Mouse (Mus musculus) forebrain, embryonic 10.5 days (tissue): Measurements from ENCODE around the gene Plcd1. TPM values are rescaled to one million over a fixed set of nuclear protein-coding genes. Genes with fewer than 3 reads are reported as not detected.

Experiments used
- DNase-seq: peaks from one replicate; pipeline ENCODE4 v3.0.0-alpha.2; 2017; ENCODE audit warnings: low spot score; ENCODE audit errors: extremely low spot score
- H3K27ac ChIP-seq: fragments of 300-500 bp; sonication (generic); 2 replicates; pipeline ENCODE4 v1.5.1; 2016; ENCODE audit warnings: mild to moderate bottlenecking
- H3K27me3 ChIP-seq: fragments of 300-500 bp; sonication (generic); 2 replicates; pipeline ENCODE4 v1.6.1; 2016; ENCODE audit warnings: mild to moderate bottlenecking; ENCODE audit not compliant: poor library complexity, severe bottlenecking
- H3K36me3 ChIP-seq: fragments of 300-500 bp; sonication (generic); replicated peaks from 2 replicates; pipeline ENCODE4 v1.6.1; 2016; ENCODE audit warnings: mild to moderate bottlenecking, moderate library complexity
- H3K4me1 ChIP-seq: fragments of 300-500 bp; sonication (generic); 2 replicates; pipeline ENCODE4 v1.6.1; 2016
- H3K4me3 ChIP-seq: fragments of 300-500 bp; sonication (generic); 2 replicates; pipeline ENCODE4 v1.5.1; 2016; ENCODE audit warnings: mild to moderate bottlenecking, moderate library complexity
- H3K9me3 ChIP-seq: fragments of 300-500 bp; sonication (generic); 2 replicates; pipeline ENCODE4 v1.6.1; 2016; ENCODE audit warnings: mild to moderate bottlenecking, moderate library complexity
- WGBS: fragments of 180-500 bp; shearing (Covaris S2); methylation state at CpG from one replicate; pipeline ENCODE4 v1.1.7; 2016; 5-methylcytosine and 5-hydroxymethylcytosine counted together
- polyA plus RNA-seq: library from polyadenylated mRNA; unstranded; fragments of >200 nt; fragmentation: Nextera tagmentation; extraction: Ambion mirVana; gene quantifications from 2 replicates; pipeline ENCODE4 v1.2.1, GENCODE M21; 2016

Gene Plcd1
- polyA plus RNA-seq, 1 experiment from 2014 or later = 13.7 TPM

DNA sequence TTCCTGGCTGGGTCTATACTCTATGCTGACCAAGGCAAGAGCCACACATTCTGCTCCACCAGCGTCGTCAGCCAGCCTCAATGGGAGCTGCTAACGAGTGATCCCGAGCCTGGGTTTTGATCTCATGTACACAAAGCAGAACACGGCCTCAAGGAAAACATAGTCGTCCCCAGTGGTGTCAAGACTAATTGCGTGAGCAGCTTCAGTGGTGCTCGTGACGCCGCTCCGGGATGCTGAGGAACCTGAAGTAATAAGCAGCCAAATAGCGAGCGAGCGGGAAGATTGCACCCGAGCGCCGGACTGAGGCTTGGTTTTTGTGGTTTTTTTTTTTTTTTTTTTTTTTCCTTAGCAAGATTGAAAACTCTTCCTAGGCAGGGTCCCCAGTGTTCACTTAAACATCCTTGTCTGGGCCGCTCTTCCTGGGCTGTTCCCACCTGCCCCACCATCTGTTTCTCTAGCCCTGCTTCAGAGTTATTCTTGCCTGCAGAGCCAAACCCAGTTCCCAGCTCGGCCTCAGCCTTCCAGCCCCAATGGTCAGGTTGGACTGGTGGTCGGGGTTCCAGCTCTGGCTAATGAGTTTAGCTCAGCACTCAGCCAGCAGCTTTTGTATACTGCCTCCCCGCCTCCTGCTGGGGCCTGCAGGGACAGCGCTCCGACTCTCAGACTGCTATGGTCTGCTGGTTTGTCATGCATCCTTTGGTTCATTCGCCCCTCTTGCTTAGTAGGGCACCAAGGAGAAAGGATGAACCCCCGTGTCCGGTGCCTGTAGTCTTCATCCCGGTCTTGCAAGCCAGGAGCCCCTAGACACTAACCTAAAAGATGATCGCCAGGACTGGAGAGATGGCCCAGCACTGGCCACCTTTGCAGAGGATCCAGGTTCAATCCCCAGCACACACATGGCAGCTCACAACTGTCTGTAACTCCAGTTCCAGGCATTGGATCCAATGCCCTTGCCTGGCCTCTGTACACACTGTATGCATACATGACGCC is 58.3 kb downstream of the Plcd1 start:
- Histone ChIP-seq H3K27me3 (no peaks in the 10 kb centered on the region), H3K9me3 (no peaks in the 10 kb centered on the region), H3K36me3 (peaks cover 32% of the 10 kb centered on the region), H3K4me3 (no peak overlapping the region), H3K27ac (peak overlapping the region; percentile 74; the same call in 1 of the 2 replicates), H3K4me1 (peaks cover 49% of the 10 kb centered on the region)
- DNase-seq = no peak
- 67% methylated on average over 29 of the region's 29 CpGs for WGBS

DNA sequence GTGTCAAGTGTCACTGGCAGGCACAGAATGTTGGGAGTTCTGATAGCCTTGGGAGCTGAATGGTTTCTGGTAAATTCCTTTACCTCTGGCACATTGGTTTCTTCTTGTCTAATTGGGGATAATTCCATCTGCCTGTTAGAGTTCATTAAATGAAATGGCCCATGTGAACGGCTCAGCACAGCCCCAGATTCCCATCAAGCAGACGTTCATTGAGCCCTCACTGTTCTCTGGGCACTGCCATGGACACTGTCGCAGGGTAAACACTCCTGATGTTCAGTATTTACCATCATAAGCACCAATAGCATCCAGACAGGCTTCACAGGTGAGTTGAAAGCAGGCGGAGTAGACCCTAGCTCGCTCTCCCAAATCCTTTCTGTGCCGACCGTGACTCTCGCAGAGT is 59.2 kb downstream of the Plcd1 start:
- Histone ChIP-seq H3K27ac (peak overlapping the region; percentile 74; the same call in 1 of the 2 replicates), H3K27me3 (no peaks in the 10 kb centered on the region), H3K36me3 (peaks cover 28% of the 10 kb centered on the region), H3K9me3 (no peaks in the 10 kb centered on the region), H3K4me3 (no peak overlapping the region), H3K4me1 (peaks cover 49% of the 10 kb centered on the region)
- no peak for DNase-seq
- WGBS = 77% methylated on average over 8 of the region's 8 CpGs

DNA sequence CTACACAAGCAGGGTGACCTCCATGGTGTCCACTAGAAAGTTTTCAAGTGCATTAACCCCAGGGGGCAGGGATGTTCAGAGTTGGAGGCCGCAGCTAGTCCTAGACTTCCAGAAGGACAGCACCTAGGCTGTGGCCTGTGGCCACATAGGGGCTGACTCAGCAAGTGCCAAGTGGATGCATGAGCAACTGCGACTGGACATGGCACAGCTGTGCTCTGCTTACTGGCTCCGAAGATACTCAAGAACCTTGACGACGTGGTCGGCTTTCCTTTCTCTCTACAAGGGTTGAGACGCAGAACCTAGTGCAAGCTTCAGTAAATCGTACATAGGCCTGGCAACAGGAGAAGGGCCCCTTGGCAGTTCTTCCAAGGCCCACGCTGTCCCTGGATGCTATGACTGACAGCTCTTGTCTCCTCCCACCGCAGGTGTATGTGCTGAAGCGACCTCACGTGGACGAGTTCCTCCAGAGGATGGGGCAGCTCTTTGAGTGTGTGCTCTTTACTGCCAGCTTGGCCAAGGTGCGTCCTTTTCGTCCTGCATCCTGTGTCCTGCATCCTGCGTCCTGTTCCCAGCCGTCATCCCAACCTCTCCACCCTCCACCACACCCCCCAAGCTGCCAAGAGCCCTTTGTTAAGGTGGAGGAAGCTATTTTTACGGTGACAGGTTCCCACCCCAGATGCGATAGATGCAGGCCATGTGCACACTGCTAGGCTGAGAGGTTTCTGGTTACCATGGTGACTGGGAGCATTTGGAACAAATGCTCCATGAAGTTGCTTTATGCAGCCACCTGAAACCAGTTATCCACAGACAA is 60.0 kb downstream of the Plcd1 start:
- Histone ChIP-seq H3K36me3 (peaks cover 25% of the 10 kb centered on the region), H3K4me1 (peaks cover 49% of the 10 kb centered on the region), H3K27ac (peak overlapping the region; percentile 74), H3K4me3 (no peak overlapping the region), H3K27me3 (no peaks in the 10 kb centered on the region), H3K9me3 (no peaks in the 10 kb centered on the region)
- no peak for DNase-seq
- 82% methylated on average over 19 of the region's 19 CpGs for WGBS

DNA sequence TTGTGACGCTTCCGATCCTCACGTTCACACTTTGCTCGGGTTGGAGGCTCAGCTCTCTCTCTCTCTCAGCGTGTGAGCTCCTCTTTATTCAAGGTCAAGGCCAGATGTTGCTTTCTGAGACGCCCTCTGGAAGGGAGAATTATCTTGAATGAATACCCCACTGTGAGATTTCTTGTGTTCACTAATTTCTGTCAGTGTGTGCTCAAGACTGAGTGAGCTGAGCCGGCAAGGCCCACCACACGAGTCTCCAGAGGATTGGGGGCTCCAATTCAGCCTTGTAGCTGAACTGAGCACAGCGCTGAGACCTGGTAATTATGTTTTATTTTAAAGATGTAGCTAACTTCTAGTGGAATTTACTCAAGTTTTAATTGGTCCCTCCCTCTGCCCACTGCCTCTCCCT is 60.8 kb downstream of the Plcd1 start:
- H3K4me1 ChIP-seq = peaks cover 49% of the 10 kb centered on the region
- WGBS = 64% methylated on average over 9 of the region's 9 CpGs
- H3K9me3 ChIP-seq = no peaks in the 10 kb centered on the region
- H3K27me3 ChIP-seq = no peaks in the 10 kb centered on the region
- H3K27ac ChIP-seq = peak overlapping the region; percentile 74
- no peak for DNase-seq
- H3K4me3 ChIP-seq = no peak overlapping the region
- H3K36me3 ChIP-seq = peaks cover 17% of the 10 kb centered on the region

DNA sequence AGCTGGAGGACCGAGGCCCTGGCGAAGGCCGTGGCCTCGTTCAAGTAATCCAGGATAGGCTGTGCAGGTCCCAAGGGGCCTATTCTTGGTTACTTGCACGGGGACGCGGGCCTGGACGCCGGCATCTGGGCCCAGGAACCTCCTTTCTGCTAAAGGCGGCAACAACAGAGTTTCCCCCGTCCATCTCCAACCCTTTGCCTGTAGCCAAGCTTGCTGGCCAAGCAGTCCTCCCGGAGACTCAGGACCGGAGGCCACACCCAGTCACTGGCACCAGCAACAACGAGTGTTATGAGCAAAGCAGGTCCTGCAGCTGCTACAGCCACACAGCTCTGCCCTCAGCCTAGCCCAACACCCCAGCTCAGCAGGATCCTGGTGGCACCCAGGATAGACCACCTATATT is 61.5 kb downstream of the Plcd1 start:
- H3K9me3 ChIP-seq = no peaks in the 10 kb centered on the region
- H3K4me3 ChIP-seq = no peak overlapping the region
- H3K27me3 ChIP-seq = no peaks in the 10 kb centered on the region
- peaks cover 12% of the 10 kb centered on the region; the same call in 1 of the 2 replicates for H3K36me3 ChIP-seq
- 88% methylated on average over 14 of the region's 14 CpGs for WGBS
- H3K27ac ChIP-seq = peak overlapping the region; percentile 74
- peaks cover 47% of the 10 kb centered on the region for H3K4me1 ChIP-seq
- no peak for DNase-seq

DNA sequence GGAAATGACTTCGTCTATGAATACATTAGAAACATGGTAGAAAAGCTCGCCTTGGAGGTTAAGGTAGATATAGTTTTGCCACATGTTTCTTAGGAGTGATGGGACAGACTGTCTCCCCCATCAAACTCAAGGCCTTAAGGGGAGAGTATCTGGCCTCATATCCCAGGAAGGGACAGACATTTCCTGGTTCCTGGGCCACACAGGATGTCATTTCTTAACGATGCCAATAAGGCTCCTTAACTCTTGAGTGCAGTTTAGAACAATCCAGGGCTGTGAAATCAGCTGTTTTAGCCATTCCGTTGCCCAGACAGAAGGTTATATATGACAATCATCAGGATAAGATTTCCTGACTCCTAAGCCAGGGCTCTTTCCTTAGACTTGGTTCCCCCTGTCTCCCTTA is 62.3 kb downstream of the Plcd1 start:
- no peak overlapping the region for H3K4me3 ChIP-seq
- no peaks in the 10 kb centered on the region for H3K27me3 ChIP-seq
- no peak overlapping the region for H3K27ac ChIP-seq
- H3K9me3 ChIP-seq = no peaks in the 10 kb centered on the region
- WGBS = 90% methylated on average over 4 of the region's 4 CpGs
- peaks cover 44% of the 10 kb centered on the region for H3K4me1 ChIP-seq
- H3K36me3 ChIP-seq = peaks cover 8% of the 10 kb centered on the region; the same call in 1 of the 2 replicates
- no peak for DNase-seq

DNA sequence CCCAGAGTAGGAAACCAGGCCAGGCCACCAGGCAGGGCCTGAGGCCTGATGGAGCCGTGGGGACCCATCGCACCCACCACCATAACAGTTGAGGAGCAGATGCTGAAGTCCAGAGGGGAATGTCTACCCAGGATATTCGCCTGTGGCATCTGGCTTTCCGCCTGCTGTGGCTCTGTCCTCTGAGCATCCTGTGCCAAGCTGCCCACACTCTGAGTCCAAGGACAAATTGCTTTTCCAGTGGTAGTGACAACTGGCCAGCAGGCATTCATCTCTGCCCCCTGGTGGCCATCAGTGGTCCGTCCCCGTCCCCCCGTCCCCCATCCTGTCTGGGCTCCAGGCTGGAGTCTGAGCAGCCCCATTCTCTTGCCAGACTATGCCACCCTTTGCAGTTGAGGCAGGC is 63.7 kb downstream of the Plcd1 start:
- Histone ChIP-seq H3K9me3 (no peaks in the 10 kb centered on the region), H3K4me3 (no peak overlapping the region), H3K27me3 (no peaks in the 10 kb centered on the region), H3K4me1 (peaks cover 31% of the 10 kb centered on the region), H3K36me3 (peaks cover 8% of the 10 kb centered on the region; the same call in 1 of the 2 replicates), H3K27ac (no peak overlapping the region)
- peak; percentile 57 for DNase-seq
- WGBS = 61% methylated on average over 7 of the region's 7 CpGs

DNA sequence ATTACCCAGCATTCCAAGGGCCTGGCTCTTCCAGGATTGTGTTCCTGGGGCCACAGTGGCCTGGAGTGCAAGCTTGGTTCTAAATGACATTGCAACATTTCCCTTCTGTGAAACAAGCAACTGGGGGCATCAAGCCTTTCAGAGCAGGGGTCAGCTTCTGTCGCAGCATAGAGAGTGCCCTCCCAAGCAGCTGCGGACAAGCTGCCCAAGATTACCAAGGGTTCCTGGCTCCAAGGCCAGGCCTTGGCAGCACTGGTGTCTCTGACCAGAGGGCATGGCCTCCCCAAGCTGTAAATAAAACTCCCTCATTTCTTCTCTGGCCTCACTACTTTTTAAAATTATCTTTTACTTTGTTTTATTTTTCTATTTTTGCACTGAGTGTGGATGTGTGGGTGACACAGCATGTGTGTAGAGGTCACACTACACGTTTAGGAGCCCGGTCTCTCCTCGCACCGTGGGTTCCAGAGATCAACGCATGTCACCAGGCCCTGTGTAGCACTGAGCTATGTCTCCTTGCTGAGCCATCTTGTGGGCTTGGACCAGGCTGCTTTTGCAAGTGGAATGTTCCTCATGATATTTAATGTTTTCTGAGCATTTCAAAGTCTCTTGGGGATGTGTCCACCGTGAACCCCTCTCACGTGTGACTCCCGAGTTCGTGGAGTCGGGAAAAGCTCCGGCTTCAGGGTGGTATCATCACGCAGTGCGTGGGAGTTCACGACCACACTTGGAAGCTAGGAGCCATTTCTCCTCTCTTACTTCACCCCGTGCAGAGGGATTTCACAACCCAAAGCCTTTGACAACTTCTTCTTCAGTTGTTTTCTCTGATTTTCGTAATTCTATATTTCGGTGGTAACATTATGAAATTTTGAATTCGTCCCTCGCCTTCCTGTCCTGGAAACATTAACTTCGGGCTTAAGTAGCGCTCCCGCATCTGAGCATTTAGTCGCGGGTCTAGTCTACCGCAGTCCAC is 64.8 kb downstream of the Plcd1 start:
- DNase-seq = no peak
- Histone ChIP-seq H3K27ac (no peak overlapping the region), H3K4me1 (peaks cover 21% of the 10 kb centered on the region), H3K9me3 (no peaks in the 10 kb centered on the region), H3K36me3 (peaks cover 8% of the 10 kb centered on the region; the same call in 1 of the 2 replicates), H3K27me3 (no peaks in the 10 kb centered on the region), H3K4me3 (no peak overlapping the region)
- 96% methylated on average over 27 of the region's 27 CpGs for WGBS

DNA sequence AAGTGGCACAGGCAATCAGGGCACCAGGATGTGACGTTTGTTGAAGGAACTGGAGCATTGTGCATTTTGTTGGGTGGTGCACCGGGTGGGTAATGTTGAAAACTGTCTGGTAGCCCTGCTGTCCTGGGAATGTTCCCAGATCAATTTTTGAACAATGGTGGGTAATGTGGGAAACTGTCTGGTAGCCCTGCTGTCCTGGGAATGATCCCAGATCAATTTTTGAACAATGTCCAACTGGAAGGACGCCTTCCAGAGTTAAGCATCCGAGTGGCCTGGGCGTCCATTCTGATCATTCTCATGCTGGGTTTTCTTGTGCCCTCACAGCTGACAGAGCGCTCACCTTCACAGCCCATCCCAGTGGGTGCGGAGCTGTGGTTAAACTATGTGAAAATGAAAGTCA is 66.0 kb downstream of the Plcd1 start:
- H3K27ac ChIP-seq = no peak overlapping the region
- 90% methylated on average over 7 of the region's 7 CpGs for WGBS
- peaks cover 9% of the 10 kb centered on the region for H3K4me1 ChIP-seq
- no peak for DNase-seq
- no peaks in the 10 kb centered on the region for H3K27me3 ChIP-seq
- H3K4me3 ChIP-seq = no peak overlapping the region
- H3K36me3 ChIP-seq = peaks cover 8% of the 10 kb centered on the region; the same call in 1 of the 2 replicates
- H3K9me3 ChIP-seq = no peaks in the 10 kb centered on the region

DNA sequence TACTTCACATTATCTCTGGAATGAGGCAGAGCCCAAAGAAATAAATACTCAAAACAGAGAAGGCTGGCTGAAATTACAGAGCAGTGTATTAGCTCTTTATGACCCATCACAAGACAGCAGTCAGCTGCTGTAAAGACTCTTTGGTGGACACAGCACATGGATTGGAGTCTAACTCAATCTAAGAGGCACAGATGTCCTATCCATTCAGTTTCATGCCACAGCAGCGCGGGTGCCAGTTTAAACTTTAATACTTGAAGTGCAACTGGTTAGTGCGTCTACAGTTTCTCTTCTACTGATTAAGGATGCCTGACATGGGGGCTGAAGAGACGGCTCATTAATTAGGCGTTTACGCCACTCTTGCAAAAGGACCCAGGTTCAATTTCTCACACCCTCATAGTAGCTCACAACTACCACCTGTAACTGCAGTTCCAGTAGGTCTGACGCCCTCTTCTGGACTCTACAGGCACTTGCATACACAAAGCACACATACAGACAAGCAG is 67.4 kb downstream of the Plcd1 start:
- 91% methylated on average over 7 of the region's 7 CpGs for WGBS
- no peak for DNase-seq
- Histone ChIP-seq H3K4me1 (peaks cover 9% of the 10 kb centered on the region), H3K36me3 (no peaks in the 10 kb centered on the region), H3K27ac (no peak overlapping the region), H3K9me3 (no peaks in the 10 kb centered on the region), H3K4me3 (no peak overlapping the region), H3K27me3 (no peaks in the 10 kb centered on the region)

DNA sequence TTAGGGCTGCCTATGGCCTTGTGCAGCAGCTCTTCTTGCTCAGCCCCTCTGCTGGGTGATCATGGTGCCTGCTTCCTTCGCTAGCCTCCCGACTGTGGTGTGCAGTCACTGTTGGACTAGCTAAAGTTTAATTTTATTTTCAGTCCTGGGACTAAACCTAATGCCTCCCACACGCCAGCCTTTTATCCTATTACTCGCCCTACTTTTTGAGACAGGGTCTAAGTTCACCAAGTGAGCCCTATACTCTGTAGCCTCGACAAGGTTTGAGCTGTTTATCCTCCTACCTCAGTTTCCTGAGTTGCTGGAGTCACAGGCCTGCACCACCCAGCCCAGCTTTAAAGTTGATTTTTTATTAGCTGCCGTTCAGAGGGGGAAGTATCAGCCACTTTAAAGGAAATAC is 68.0 kb downstream of the Plcd1 start:
- Histone ChIP-seq H3K9me3 (no peaks in the 10 kb centered on the region), H3K27me3 (no peaks in the 10 kb centered on the region), H3K36me3 (no peaks in the 10 kb centered on the region), H3K4me1 (peaks cover 11% of the 10 kb centered on the region), H3K27ac (no peak overlapping the region), H3K4me3 (no peak overlapping the region)
- WGBS = 86% methylated on average over 6 of the region's 6 CpGs
- no peak for DNase-seq

DNA sequence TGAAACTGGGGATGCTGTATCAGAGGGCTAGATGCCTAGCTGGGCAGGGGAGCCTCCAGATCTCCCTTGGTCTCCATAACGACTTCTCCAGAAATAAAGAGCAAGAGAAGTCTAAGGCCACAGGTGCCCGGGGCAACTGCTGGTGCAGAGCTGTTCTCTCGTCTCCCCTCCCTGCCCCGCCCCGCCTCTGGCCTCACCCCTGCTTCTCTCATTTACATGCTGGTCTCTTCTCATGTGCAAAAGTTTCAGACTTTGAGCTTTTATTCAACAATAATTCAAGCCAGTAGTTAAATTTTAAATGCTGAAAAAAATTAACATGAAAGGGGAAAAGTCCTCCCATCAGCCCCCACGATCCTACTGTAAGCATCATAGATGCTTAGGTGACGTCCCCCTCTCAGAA is 71.6 kb downstream of the Plcd1 start:
- H3K4me1 ChIP-seq = peaks cover 11% of the 10 kb centered on the region
- DNase-seq = no peak
- 75% methylated on average over 7 of the region's 7 CpGs for WGBS
- H3K27me3 ChIP-seq = no peaks in the 10 kb centered on the region
- H3K4me3 ChIP-seq = no peak overlapping the region
- H3K9me3 ChIP-seq = no peaks in the 10 kb centered on the region
- H3K27ac ChIP-seq = no peak overlapping the region
- peaks cover 11% of the 10 kb centered on the region for H3K36me3 ChIP-seq
